Mouse (Mus musculus) liver, postnatal 0 days (tissue): ENCODE measurements around the gene Tmem88. TPM values are rescaled to one million over a fixed set of nuclear protein-coding genes. Genes with fewer than 3 reads are reported as not detected.

Source experiments
- ATAC-seq: fragments of 200-750 bp; cut with Nextera tagmentation; 2 replicates; pipeline ENCODE4 v1.8.0; 2017; ENCODE audit warnings: mild to moderate bottlenecking, moderate library complexity
- DNase-seq: peaks from one replicate; pipeline ENCODE4 v3.0.0-alpha.2; 2016
- H3K27ac ChIP-seq: fragments of 300-500 bp; sonication (generic); 2 replicates; pipeline ENCODE4 v1.5.1; 2014; ENCODE audit warnings: antibody characterized with exemption, moderate library complexity, mild to moderate bottlenecking, low read depth
- H3K27me3 ChIP-seq: fragments of 300-500 bp; sonication (generic); 2 replicates; pipeline ENCODE4 v1.6.1; 2014; ENCODE audit warnings: low read length, control low read depth, mixed read lengths; ENCODE audit not compliant: insufficient read depth
- H3K36me3 ChIP-seq: fragments of 300-500 bp; sonication (generic); replicated peaks from 2 replicates; pipeline ENCODE4 v1.6.1; 2014; ENCODE audit warnings: mild to moderate bottlenecking, control low read depth, low read length, moderate library complexity, mixed read lengths; ENCODE audit not compliant: insufficient read depth
- H3K4me1 ChIP-seq: fragments of 300-500 bp; sonication (generic); 2 replicates; pipeline ENCODE4 v1.6.1; 2014; ENCODE audit warnings: antibody characterized with exemption, mild to moderate bottlenecking, control low read depth; ENCODE audit not compliant: insufficient read depth
- H3K4me2 ChIP-seq: fragments of 300-500 bp; sonication (generic); 2 replicates; pipeline ENCODE4 v1.6.1; 2014; ENCODE audit warnings: low read depth, mild to moderate bottlenecking, low read length, moderate library complexity, mixed read lengths
- H3K4me3 ChIP-seq: fragments of 300-500 bp; sonication (generic); 2 replicates; pipeline ENCODE4 v1.5.1; 2014; ENCODE audit warnings: low read depth, low read length
- H3K9ac ChIP-seq: fragments of 300-500 bp; sonication (generic); replicated peaks from 2 replicates; pipeline ENCODE4 v1.6.1; 2014; ENCODE audit warnings: mild to moderate bottlenecking, moderate library complexity
- H3K9me3 ChIP-seq: fragments of 300-500 bp; sonication (generic); 2 replicates; pipeline ENCODE4 v1.6.1; 2016; ENCODE audit warnings: mild to moderate bottlenecking, control low read depth, low read length, mixed read lengths
- CTCF ChIP-seq: sonication (generic); IDR thresholded peaks from 2 replicates; pipeline ENCODE4 v1.5.1; 2016; ENCODE audit warnings: antibody characterized with exemption, low read depth
- EP300 ChIP-seq: IDR thresholded peaks from 2 replicates; pipeline ENCODE4 v1.6.1; 2016; ENCODE audit warnings: antibody characterized with exemption, low read depth, mild to moderate bottlenecking
- WGBS: fragments of 180-500 bp; shearing (Covaris S2); extraction: QIAGEN DNeasy Blood & Tissue Kit; methylation state at CpG from one replicate; pipeline ENCODE4 v1.1.7; 2014; ENCODE audit not compliant: insufficient replicate concordance; 5-methylcytosine and 5-hydroxymethylcytosine counted together
- polyA plus RNA-seq: library from polyadenylated mRNA; unstranded; fragments of >200 nt; fragmentation: Nextera tagmentation; extraction: Ambion mirVana; gene quantifications from 2 replicates; pipeline ENCODE4 v1.2.1, GENCODE M21; 2015

The Tmem88 gene
- polyA plus RNA-seq, 1 experiment from 2014 or later, result 12.3 TPM

- H3K9ac ChIP-seq, result no peak overlapping the region
- TF ChIP-seq CTCF (no peak), EP300 (no peak)
- no peaks in the 10 kb centered on the region for H3K27me3 ChIP-seq
- peak overlapping the region; percentile 41; the same call in 1 of the 2 replicates for H3K27ac ChIP-seq
- DNase-seq (no peak), ATAC-seq (peak; percentile 42)
- no peaks in the 10 kb centered on the region for H3K36me3 ChIP-seq
- no peak overlapping the region for H3K4me3 ChIP-seq
- H3K4me1 ChIP-seq, result peaks cover 12% of the 10 kb centered on the region
- 45% methylated on average over 3 of the region's 3 CpGs for WGBS
- H3K4me2 ChIP-seq, result 0 out of 2 replicates have a peak overlapping the region, but pooled peaks have one; percentile 9
- no peaks in the 10 kb centered on the region for H3K9me3 ChIP-seq
These were observed 18.4 kb downstream of the Tmem88 start for GRCm38 (mm10) chr11:69379600-69379999.

GRCm38 (mm10) chr11:69377766-69378165 lies 20.3 kb downstream of the Tmem88 start:
- Histone ChIP-seq H3K27ac (peak overlapping the region; percentile 78), H3K4me1 (peaks cover 18% of the 10 kb centered on the region), H3K4me2 (no peak overlapping the region), H3K27me3 (no peaks in the 10 kb centered on the region), H3K9me3 (no peaks in the 10 kb centered on the region), H3K36me3 (no peaks in the 10 kb centered on the region), H3K4me3 (no peak overlapping the region), H3K9ac (no peak overlapping the region)
- WGBS, result 53% methylated on average over 3 of the region's 3 CpGs
- ATAC-seq, result peak; percentile 80
- TF ChIP-seq EP300 (no peak), CTCF (no peak)
- DNase-seq, result peak; percentile 43

GRCm38 (mm10) chr11:69375646-69376045 lies 22.4 kb downstream of the Tmem88 start:
- Histone ChIP-seq H3K4me3 (no peak overlapping the region), H3K4me1 (peaks cover 28% of the 10 kb centered on the region), H3K9ac (no peak overlapping the region), H3K36me3 (no peaks in the 10 kb centered on the region), H3K27me3 (no peaks in the 10 kb centered on the region), H3K9me3 (no peaks in the 10 kb centered on the region), H3K27ac (no peak overlapping the region), H3K4me2 (no peak overlapping the region)
- WGBS, result 77% methylated on average over 4 of the region's 4 CpGs
- TF ChIP-seq CTCF (no peak), EP300 (no peak)
- DNase-seq (no peak), ATAC-seq (no peak)

- peak overlapping the region; percentile 45; the same call in 1 of the 2 replicates for H3K27ac ChIP-seq
- DNase-seq (peak; percentile 30), ATAC-seq (peak; percentile 75)
- H3K4me3 ChIP-seq, result peak overlapping the region; percentile 31
- H3K27me3 ChIP-seq, result peaks cover 6% of the 10 kb centered on the region
- peak overlapping the region; percentile 65 for H3K4me2 ChIP-seq
- WGBS, result 79% methylated on average over 16 of the region's 16 CpGs
- no peaks in the 10 kb centered on the region for H3K36me3 ChIP-seq
- TF ChIP-seq EP300, result no peak
- no peak for TF ChIP-seq CTCF
- peaks cover 21% of the 10 kb centered on the region for H3K4me1 ChIP-seq
- peak overlapping the region; percentile 50; the same call in 1 of the 2 replicates for H3K9ac ChIP-seq
- no peaks in the 10 kb centered on the region for H3K9me3 ChIP-seq
These were observed 24.6 kb downstream of the Tmem88 start for GRCm38 (mm10) chr11:69373223-69373965.

DNA sequence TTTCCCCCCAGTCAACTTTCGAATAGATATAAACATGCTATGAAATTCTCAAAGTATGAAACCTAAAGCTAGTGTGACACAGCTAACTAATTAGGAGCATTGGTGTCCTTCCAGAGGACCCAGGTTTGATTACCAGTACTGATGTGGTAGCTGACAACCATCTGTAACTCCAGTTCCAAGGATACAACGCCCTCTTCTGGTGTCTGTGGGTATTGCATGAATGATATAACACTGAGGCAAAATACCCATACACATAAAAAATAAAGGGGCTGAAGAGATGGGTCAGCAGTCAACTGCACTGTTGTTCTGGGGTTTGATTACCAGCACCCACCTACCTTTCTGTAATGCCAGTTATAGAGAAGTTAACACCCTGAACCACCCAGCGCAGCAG lies 25.3 kb downstream of the Tmem88 start:
- H3K27me3 ChIP-seq, result peaks cover 12% of the 10 kb centered on the region
- no peaks in the 10 kb centered on the region for H3K9me3 ChIP-seq
- peak overlapping the region; percentile 65 for H3K4me2 ChIP-seq
- peak; percentile 70 for TF ChIP-seq CTCF
- TF ChIP-seq EP300, result no peak
- peak overlapping the region; percentile 55 for H3K27ac ChIP-seq
- H3K4me1 ChIP-seq, result peaks cover 24% of the 10 kb centered on the region
- WGBS, result 54% methylated on average over 3 of the region's 3 CpGs
- H3K9ac ChIP-seq, result no peak overlapping the region; the same call in 1 of the 2 replicates
- DNase-seq (no peak), ATAC-seq (no peak)
- H3K36me3 ChIP-seq, result no peaks in the 10 kb centered on the region
- H3K4me3 ChIP-seq, result no peak overlapping the region

- ATAC-seq (no peak), DNase-seq (no peak)
- H3K9me3 ChIP-seq, result no peaks in the 10 kb centered on the region
- TF ChIP-seq EP300 (no peak), CTCF (no peak)
- H3K4me2 ChIP-seq, result peak overlapping the region; percentile 65
- WGBS, result 50% methylated on average over 12 of the region's 12 CpGs
- H3K4me1 ChIP-seq, result peaks cover 30% of the 10 kb centered on the region
- H3K27me3 ChIP-seq, result peaks cover 17% of the 10 kb centered on the region
- H3K27ac ChIP-seq, result peak overlapping the region; percentile 55
- no peaks in the 10 kb centered on the region for H3K36me3 ChIP-seq
- no peak overlapping the region; the same call in 1 of the 2 replicates for H3K9ac ChIP-seq
- H3K4me3 ChIP-seq, result no peak overlapping the region
These were observed 25.8 kb downstream of the Tmem88 start for GRCm38 (mm10) chr11:69372056-69372779.
